Mouse (Mus musculus) ES-CJ7 (cell line): ENCODE measurements at regions not wholly inside any gene's neighbourhood (a gene's known extent, or its start where the extent isn't known, plus 50 kb on each side); places are given as distances from the start of the nearest gene placed in this dataset.

Experiments
- DNase-seq: peaks from one replicate; pipeline ENCODE4 v3.0.0; 2011; ENCODE audit warnings: low read depth, low spot score

GRCm38 (mm10) chr5:150866198-150866597 lies 86.2 kb upstream of the Kl start:
- DNase-seq, result no peak

- DNase-seq, result peak; percentile 71
Measured at GRCm38 (mm10) chr5:150869954-150870353, 82.5 kb upstream of the Kl start.

GRCm38 (mm10) chr5:150878805-150879204 lies 73.6 kb upstream of the Kl start:
- DNase-seq, result no peak

- no peak for DNase-seq
Measured at GRCm38 (mm10) chr5:150883676-150884075, 68.7 kb upstream of the Kl start.

GRCm38 (mm10) chr5:150890086-150890485 lies 62.3 kb upstream of the Kl start:
- no peak for DNase-seq

- peak; percentile 57 for DNase-seq
Measured at GRCm38 (mm10) chr5:150891262-150891940, 61.0 kb upstream of the Kl start.

GRCm38 (mm10) chr5:150894049-150894738 lies 58.2 kb upstream of the Kl start:
- DNase-seq, result peak; percentile 32

- DNase-seq, result no peak
Measured at GRCm38 (mm10) chr5:150894739-150895085, 57.7 kb upstream of the Kl start.

- no peak for DNase-seq
Measured at GRCm38 (mm10) chr5:150901661-150902060, 50.7 kb upstream of the Kl start.
